Mouse (Mus musculus): ENCODE results near the gene Zfp869. TPM values are rescaled to one million over a fixed set of nuclear protein-coding genes. Genes with fewer than 3 reads are reported as not detected.
A peak's percentile ranks its signal among the peaks of the same experiment; 100 is the strongest.
"Not testable (repeated sequence)": the region's sequence is repeated elsewhere in the genome, so short reads cannot be mapped to it uniquely, and the experiment has no call there.

Zfp869 gene
- total RNA-seq (2022) = 10 to 100 TPM; 22.4 to 28.2 (median 25.8) TPM

DNA sequence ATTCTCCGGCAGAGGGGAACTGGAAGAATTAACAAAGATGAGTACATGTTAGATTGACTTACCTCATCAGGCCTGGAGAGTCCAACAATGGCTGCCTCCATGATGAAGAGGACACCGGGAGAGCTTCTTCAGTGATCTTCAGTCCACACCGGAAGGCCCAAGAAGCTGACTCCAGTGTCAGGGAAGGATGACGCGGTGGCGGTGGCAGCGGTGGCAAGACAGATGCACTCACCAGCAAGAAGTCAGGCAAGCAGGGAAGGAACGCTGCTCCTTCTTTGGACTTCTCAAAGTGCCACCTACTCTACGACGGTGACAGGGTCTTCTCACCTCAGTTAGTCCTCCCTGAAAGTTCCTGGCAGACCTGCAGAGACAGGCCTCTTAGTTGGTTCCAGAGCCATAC, at the start of gene Zfp869:
Gene Zfp869, minus strand, starts transcription at position 101 of the 400 bp plus-strand sequence.
- DNase-seq = not testable (repeated sequence)

DNA sequence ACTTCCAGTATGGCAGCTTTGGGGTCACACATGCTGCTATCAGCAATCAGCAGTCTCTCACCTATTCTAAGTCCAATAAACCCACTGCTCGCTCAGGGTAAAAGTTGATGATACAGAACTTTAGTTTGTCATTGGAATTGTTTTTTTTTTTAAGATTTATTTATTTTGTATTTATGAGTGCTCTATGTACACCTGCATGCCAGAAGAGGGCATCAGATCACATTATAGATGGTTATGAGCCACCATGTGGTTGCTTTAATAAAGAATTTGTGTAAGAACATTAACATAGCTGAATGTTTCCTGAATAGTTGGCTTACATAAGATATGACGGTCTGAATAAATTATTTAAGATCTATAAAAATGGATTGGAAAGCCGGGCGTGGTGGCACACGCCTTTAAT, 47.8 kb upstream of the Zfp869 start:
- no peak for DNase-seq

DNA sequence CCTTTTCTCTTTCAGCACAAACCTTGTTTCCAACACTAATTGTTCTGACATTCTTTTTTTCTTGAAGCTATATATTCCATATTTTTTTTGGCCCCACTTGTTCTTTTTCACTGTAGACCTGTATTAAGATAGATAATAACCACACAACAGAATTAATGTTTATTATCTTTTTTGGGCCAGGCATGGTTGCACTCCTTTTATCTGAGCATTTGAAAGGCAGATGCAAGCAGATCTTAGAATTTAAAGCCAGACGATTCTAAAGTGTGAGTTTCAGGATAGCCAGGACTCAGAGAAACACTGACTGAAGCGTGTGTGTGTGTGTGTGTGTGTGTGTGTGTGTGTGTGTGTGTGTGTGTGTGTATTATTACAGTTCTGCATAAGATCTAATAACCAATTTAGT, 41.9 kb upstream of the Zfp869 start:
- no peak for DNase-seq

DNA sequence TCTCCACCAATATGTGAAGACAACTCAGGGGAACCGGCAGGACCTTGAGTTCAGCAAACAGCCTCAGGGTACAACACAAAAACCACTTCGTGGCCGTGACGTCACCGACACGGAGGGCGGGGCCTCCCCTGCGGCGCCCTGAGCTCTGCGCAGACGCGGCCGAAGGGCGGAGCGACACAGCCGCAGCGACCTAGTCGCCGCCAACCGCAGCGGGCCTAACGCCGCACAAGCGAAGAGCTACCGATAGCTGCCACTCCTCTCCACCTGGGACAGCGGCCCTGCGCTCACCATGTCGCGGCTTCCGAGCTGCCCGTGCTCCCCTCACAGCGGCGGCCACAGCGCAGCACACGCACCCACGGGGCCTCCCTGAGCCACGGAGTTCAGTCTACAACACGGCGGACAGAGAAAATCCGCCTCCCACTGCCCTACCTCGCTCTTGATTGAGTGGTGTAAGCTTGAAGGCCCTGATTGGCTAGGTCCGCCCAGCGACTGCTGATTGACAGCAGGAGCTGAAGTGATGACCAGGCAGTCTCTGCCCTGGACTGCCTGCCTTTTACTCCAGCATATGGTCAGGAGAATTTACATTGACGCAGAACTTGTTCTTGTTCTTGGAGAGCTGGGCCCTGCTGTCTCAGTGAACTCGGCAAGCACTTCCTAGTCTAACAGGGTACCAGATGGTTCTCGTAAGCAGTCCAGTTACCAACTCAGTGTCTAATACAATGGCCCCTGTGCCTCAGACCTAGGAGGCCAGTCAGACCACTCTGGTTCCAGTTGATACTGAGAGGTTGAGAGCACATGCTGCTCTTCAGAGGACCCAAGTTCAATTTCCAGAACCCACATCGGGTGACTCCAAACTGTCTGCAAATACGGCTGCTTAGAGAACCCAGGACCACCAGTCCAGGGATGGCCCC, 39.3 kb upstream of the Zfp869 start, which contains the start of gene Zfp963:
Gene Zfp963, minus strand, starts transcription at position 427 of the 911 bp plus-strand sequence.
- peak; percentile 91 for DNase-seq

DNA sequence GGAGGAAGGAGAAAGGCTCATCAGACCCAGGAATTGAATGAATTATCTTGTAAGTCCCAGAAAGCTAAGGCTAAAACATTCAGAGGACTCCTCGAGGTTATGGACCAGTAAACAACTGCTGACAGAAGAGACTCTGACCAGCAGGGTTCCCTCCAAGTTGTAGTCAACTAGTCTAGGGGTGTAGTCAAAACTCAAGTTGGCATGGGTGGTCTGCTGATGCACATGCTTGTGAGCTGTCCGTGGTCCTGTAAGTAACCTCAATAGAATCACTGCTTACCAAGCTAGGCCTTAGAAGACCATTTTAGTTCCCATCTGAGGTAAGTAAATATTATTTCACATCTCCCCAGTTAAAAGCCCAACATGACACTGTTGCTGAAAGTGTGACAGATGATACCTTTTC, 30.7 kb upstream of the Zfp869 start:
- no peak for DNase-seq

DNA sequence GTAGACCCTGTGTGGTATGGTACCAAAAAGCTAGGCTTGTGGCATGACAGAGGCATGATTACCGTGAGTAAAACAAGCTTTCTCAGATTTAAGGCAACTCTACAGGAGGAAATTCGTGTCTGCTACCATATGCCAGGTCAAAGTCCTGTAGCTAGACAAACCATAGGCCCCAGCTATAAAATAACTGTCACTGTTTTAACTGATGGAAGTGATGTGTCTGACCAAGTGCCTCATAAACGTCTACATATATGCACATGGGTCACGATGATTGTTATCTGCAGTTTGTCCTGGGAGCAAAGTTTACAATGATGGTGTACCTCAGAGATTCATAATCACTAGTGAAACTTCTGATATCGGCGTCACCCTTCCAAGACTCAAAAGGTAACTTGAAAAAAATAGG, 30.2 kb upstream of the Zfp869 start:
- DNase-seq = no peak

DNA sequence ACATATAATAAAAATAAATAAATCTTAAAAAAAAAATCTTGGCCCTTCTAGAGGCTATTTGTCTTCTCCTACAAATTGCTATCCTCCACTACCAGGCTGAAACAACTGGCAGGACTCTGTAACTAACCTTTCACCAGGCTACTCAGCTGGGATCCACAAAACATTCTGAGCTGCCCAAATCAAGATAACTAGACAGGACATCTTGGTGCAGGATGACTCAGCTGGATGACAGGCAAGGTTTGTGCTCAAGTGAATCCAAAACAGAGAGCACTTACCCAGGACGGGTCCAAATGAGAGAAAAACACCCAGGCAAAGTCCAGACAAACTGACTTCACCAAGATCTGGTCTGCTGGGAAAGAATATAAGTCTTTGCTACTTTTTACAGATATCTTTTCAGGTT, 25.0 kb upstream of the Zfp869 start:
- no peak for DNase-seq

DNA sequence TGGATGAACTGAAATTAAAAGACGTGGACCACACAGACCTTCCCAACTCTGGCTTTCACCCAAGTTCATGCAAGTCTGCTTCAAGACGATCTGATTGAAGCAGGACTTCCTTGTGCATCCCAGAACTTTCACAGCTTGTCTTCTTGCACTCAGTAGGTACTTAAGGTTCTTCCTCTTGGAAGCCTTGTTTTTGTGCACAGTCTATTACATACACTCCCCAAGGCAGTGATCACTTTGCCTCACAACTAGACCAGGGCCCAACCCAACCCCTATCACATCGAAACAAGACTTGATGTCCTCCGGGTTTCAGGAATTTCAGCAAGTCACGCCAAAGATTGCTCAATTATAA, 6.7 kb upstream of the Zfp869 start:
- no peak for DNase-seq

DNA sequence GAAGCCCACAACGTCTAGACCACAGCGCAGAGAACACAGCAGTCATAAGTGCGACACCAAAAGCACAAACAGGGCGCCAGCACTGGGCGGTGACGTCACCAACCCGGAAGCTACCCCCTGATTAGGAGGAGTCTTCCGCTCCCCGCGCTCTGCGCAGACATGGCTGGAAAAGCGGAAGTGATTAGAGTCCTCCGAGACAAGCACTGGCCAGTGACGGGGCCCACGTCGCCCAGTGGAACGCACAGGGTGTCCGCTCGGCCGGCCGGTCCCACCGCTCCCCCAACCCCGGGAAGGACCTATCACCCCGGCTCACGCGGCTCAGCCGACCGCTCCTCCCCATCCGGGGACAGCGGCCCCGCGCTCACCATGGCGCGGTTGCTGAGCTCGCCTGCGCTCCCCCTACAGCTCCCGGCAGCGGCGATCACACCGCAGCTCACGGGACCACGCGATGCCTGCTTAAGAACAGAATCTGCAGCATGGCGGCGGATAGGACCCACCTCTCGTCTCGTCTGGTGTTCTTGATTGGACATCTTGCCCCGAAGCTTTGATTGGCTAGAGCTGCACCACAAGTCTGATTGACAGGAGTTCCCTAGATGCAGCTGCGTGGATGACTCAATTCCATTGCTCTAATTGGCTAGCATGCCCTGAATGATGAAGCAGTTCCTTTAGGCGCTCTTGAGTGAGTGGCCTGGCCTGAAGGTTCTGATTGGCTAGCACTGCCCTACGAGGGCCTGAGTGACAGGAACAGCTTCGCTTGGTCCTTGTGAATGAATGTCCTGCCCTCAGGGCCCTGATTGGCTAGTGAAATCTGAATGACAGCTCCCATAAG, 6.1 kb upstream of the Zfp869 start:
- peak; percentile 98 for DNase-seq

DNA sequence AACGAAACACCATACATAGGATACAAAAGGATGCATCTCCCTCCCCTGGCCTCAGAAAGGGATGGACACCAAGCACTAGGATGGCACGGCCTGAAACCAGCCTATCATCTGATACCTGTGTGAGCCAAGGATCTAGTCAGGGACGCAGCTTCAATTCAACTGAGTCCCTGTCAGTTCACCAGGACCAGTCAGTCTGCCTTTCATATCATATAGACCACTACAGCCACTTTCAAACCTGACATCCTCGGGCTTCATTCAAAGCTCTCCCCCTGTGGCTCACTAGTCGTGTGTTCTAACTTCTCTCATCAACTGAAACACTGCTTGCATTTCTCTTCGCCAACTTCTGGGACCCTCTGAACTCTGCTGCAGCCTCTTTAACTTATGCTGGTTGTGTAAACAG, 4.8 kb upstream of the Zfp869 start:
- no peak for DNase-seq

DNA sequence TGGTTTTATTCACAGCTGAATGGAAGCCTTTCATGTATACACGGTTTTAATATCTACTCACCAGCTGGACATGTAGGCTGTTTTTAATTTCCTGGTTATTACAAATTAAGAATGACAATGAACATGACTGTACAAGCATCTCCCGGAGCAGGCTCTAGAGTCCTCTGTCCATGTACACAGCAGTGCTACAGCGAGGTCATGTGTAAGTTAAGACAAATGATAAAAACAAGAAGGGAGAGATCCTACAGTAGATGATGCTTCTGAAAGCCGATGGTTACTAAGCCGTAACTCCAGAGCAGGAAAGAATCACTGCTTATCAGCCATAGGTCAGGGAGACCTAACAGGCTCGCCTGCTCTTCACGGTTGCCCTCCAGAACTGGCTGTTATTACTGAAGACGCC, 3.0 kb upstream of the Zfp869 start:
- DNase-seq = no peak

DNA sequence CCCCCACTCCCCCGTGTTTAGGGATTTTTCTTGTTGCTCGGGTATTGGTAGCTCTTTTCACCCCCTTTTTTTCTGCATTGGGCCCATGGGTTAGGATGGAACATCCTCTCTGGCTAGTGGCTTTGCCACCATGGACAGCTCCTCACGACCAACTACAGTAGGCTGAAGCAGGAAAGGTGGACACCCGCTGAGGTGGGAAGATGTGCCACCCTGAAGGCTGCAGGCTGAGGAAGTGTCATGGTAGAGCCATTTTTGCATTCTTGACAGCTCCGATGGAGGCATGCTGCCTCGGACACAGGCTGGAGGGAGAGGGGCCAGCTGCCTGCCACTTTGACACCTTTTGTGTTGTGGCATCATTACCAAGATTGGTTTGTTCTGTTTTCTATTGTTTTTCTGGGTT, 8.7 kb downstream of the Zfp869 start:
- DNase-seq = no peak

DNA sequence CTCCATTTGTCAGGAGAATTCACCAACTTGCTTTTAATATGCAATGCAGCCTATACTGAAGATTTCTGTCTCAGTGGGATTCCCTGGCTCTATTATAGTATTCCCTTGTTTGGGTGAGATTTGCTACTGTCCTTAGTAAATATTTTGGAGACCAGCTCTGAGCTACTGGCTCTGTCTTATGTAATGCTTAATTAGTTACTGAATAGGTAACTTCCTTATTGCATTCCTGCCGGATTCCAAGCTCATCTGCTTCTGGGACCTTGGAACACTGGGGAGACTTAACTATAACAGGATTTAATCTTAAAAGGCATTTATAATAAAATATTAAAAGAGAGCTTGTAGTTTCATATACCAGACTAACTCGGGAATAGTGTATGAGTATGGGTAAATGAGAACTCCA, 45.5 kb downstream of the Zfp869 start:
- DNase-seq = not testable (repeated sequence)

DNA sequence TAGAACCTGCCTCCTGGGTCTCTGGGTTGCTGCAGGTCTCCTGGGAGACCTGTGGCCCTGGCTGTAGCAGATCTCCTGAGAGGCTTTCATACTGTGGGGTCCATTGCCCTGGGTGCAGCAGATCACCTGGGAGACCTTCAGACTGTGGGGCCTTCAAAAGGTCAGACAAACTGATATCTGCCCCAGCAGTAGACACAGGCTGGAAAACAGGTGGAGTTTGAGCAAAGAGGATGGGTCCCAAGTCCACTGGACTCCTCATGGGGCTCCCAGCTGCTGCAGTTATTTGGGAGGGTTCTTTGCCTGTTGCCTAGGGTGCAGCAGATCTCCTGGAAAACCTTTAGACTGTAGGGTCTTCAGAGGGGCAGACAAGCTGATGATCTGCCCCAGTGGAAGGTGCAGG, 49.2 kb downstream of the Zfp869 start:
- no peak for DNase-seq

Other genes with a start within 250 kb of the Zfp869 start
- under 1 TPM in 1 of 4 experiments, not detected in 3; 0.18 TPM for gene Gm7697, start 187.7 kb downstream of the Zfp869 start, total RNA-seq (2022)
- 10 to 100 TPM; 12.4 to 24.6 (median 17.5) TPM for gene Zfp868, start 85.2 kb downstream of the Zfp869 start, total RNA-seq (2022)
- 1 to 10 TPM; 2.4 to 3.6 (median 3.3) TPM for gene Zfp964, start 56.2 kb downstream of the Zfp869 start, total RNA-seq (2022)
- 1 to 10 TPM; 4.0 to 5.6 (median 4.7) TPM for gene Zfp963, start 39.2 kb upstream of the Zfp869 start, total RNA-seq (2022)
- gene Gm20422, start 64.2 kb upstream of the Zfp869 start, total RNA-seq (2022) = 1 to 10 TPM in 3 of 4 experiments, under 1 TPM in 1; 0.52 to 3.2 (median 2.6) TPM
- 10 to 100 TPM; 38.4 to 44.3 (median 40.4) TPM for gene Atp13a1, start 80.4 kb upstream of the Zfp869 start, total RNA-seq (2022)
- 10 to 100 TPM; 22.8 to 34.3 (median 28.7) TPM for gene Zfp866, start 80.5 kb upstream of the Zfp869 start, total RNA-seq (2022)
- gene Gmip, start 98.0 kb upstream of the Zfp869 start, total RNA-seq (2022) = 10 to 100 TPM; 14.3 to 23.7 (median 18.9) TPM
- 1 to 10 TPM; 2.4 to 4.8 (median 3.6) TPM for gene Lpar2, start 111.7 kb upstream of the Zfp869 start, total RNA-seq (2022)
- 1 to 10 TPM; 1.7 to 3.7 (median 2.7) TPM for gene Pbx4, start 121.8 kb upstream of the Zfp869 start, total RNA-seq (2022)
- under 1 TPM in 2 of 4 experiments, not detected in 2; 0.06 to 0.08 TPM for gene Cilp2, start 177.0 kb upstream of the Zfp869 start, total RNA-seq (2022)
- under 1 TPM; 0.34 to 0.59 (median 0.38) TPM for gene Tssk6, start 191.5 kb upstream of the Zfp869 start, total RNA-seq (2022)
- 100 to 1,000 TPM; 102 to 174 (median 123) TPM for gene Ndufa13, start 191.8 kb upstream of the Zfp869 start, total RNA-seq (2022)
- gene Yjefn3, start 192.0 kb upstream of the Zfp869 start, total RNA-seq (2022) = 1 to 10 TPM in 1 of 4 experiments, under 1 TPM in 1, not detected in 2; 0.38 to 1.3 TPM